Mouse (Mus musculus) activated CD4-positive, CD25-positive, alpha-beta regulatory T cell, adult 9 weeks (primary cell): ENCODE results near the gene Fam122c. TPM values are rescaled to one million over a fixed set of nuclear protein-coding genes. Genes with fewer than 3 reads are reported as not detected.

Experiments
- polyA plus RNA-seq: library from polyadenylated mRNA; unstranded; fragments of 100-300 nt; shearing (Covaris generic); gene quantifications from one replicate; pipeline ENCODE4 v1.2.1, GENCODE M21; 2017

Fam122c gene
- polyA plus RNA-seq, result not detected

GRCm38 (mm10) chrX:53273124-53273523 lies at the start of gene Fam122c:
Fam122c (plus strand) TSS chrX:53273424.

GRCm38 (mm10) chrX:53240011-53240410 lies 33.2 kb upstream of the Fam122c start, which contains the start of gene Plac1:
Plac1 (minus strand) TSS chrX:53240111.

DNA sequence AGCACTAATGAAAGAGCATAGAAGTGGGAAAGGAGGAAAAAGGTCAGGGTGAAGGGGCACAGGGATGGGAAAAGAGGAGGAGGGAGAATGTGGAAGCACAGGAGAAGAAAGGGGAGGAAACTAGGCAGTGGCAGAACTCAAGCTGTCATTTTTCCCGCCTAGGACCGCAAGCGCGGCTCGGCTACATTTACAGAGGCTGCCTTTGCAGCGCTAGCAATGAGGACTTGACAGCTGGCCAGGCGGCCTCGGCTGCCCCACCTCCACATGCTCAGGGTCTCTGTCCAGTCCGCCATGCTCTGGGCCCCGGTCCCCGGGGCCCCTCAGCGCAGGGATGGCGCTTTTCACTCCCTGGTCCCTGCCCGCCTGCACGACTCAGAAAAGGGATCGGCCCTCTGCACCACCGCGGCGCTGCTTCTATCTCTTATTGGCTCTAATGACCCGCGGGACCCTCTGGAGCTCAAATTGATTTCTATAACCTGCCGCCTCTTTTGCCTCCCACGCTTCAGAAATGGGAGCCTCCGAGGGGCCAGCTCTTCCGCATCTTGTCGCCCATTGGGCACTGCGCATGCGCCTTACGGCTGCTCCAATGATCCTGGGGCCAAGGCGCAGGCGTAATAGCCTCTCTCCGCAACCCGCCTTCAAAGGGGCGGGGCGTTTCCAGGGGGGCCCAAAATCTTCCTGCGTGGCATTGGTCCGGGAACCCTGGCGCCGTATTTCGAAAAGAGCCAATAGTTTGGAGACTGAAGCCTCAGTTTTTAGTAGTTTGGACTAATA lies 3.7 kb upstream of the Fam122c start, which contains the start of gene Fam122b:
TSS of gene Fam122b (minus strand) at position 517 of the 774 bp plus-strand sequence.

DNA sequence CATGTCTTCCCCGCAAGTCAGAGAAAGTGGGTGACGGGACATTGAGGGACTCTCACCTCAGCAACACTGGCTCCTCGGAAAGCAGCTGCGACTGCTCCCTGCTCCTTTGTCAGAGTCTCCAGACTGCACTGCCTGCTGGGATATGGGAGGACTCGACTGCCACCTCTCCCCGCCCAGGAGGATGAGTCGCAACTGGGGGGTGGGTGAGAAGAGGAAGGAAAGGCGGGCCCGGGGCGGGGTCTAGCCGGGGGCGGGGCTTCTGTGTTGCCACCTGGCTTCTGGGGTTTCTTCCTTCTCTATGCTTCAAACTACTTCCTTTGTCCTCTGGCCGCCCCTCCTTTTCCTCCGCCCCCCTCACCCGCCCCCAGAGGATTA lies 97.1 kb downstream of the Fam122c start, which contains the start of gene Mospd1:
TSS of gene Mospd1 (minus strand) at position 137 of the 375 bp plus-strand sequence.

Other genes with a start within 250 kb of the Fam122c start
- gene Plac1, start 33.3 kb upstream of the Fam122c start, polyA plus RNA-seq, result not detected
- 11.7 TPM for gene Fam122b, start 3.6 kb upstream of the Fam122c start, polyA plus RNA-seq
- gene Mospd1, start 97.1 kb downstream of the Fam122c start, polyA plus RNA-seq, result 17.3 TPM
- gene Etd, start 161.5 kb downstream of the Fam122c start, polyA plus RNA-seq, result not detected